Mouse (Mus musculus) gastrocnemius, adult 18-20 months (tissue): ENCODE measurements around the gene Nr1h5. TPM values are rescaled to one million over a fixed set of nuclear protein-coding genes. Genes with fewer than 3 reads are reported as not detected.

Experiments used
- DNase-seq: peaks from one replicate; pipeline ENCODE4 v3.0.0; 2021; ENCODE audit warnings: low spot score
- long read RNA-seq, 2 experiments: library from polyadenylated mRNA; stranded (forward); transcript quantifications; one replicate each; pipeline ENCODE4 v2.0.0; 2021
- total RNA-seq, 2 experiments: library from RNA; stranded (reverse); gene quantifications; 2 replicates each; pipeline ENCODE4 v1.2.3; 2021

Gene Nr1h5
- not detected for total RNA-seq
- long read RNA-seq, experiment 1: 0 reads
- long read RNA-seq, experiment 2: 0 reads

GRCm38 (mm10) chr3:102964033-102964432, at the start of gene Nr1h5:
TSS of gene Nr1h5 (minus strand) at chr3:102964133.
- no peak for DNase-seq

- no peak for DNase-seq
These were observed 37.7 kb upstream of the Nr1h5 start for GRCm38 (mm10) chr3:103001595-103001994.

- no peak for DNase-seq
These were observed 33.7 kb upstream of the Nr1h5 start for GRCm38 (mm10) chr3:102997591-102997990.

GRCm38 (mm10) chr3:102997036-102997435, 33.1 kb upstream of the Nr1h5 start:
- no peak for DNase-seq

- DNase-seq: peak; percentile 94
These were observed 31.8 kb upstream of the Nr1h5 start, which contains the start of gene Sike1 for GRCm38 (mm10) chr3:102995605-102996321. TSS of gene Sike1 (plus strand) at chr3:102995708.

- no peak for DNase-seq
These were observed 31.3 kb upstream of the Nr1h5 start for GRCm38 (mm10) chr3:102995233-102995604.

GRCm38 (mm10) chr3:102992936-102993335, 29.0 kb upstream of the Nr1h5 start:
- no peak for DNase-seq

- DNase-seq: no peak
These were observed 27.1 kb upstream of the Nr1h5 start for GRCm38 (mm10) chr3:102991041-102991440.

GRCm38 (mm10) chr3:102980349-102980736, 16.4 kb upstream of the Nr1h5 start:
- DNase-seq: no peak

- no peak for DNase-seq
These were observed 15.8 kb upstream of the Nr1h5 start for GRCm38 (mm10) chr3:102979550-102980348.

- no peak for DNase-seq
These were observed 13.0 kb upstream of the Nr1h5 start for GRCm38 (mm10) chr3:102976906-102977305.

GRCm38 (mm10) chr3:102970508-102970907, 6.6 kb upstream of the Nr1h5 start:
- DNase-seq: no peak

- no peak for DNase-seq
These were observed 6.1 kb upstream of the Nr1h5 start for GRCm38 (mm10) chr3:102970067-102970466.

- no peak for DNase-seq
These were observed 8.3 kb downstream of the Nr1h5 start for GRCm38 (mm10) chr3:102955596-102955995.

GRCm38 (mm10) chr3:102955143-102955542, 8.8 kb downstream of the Nr1h5 start:
- no peak for DNase-seq

- no peak for DNase-seq
These were observed 9.5 kb downstream of the Nr1h5 start for GRCm38 (mm10) chr3:102954476-102954875.

GRCm38 (mm10) chr3:102946861-102947260, 17.1 kb downstream of the Nr1h5 start:
- no peak for DNase-seq

GRCm38 (mm10) chr3:102946312-102946711, 17.6 kb downstream of the Nr1h5 start:
- DNase-seq: no peak

GRCm38 (mm10) chr3:102938100-102938499, 25.8 kb downstream of the Nr1h5 start:
- DNase-seq: no peak

GRCm38 (mm10) chr3:102935451-102936354, 28.2 kb downstream of the Nr1h5 start, which contains the start of gene Sycp1:
TSS of gene Sycp1 (minus strand) at chr3:102936100.
- DNase-seq: no peak

GRCm38 (mm10) chr3:102899136-102899535, 64.8 kb downstream of the Nr1h5 start:
- no peak for DNase-seq
